Mouse (Mus musculus) bone marrow macrophage, adult 2 months (primary cell): ENCODE results near the gene Tspan4.

Experiments
- CTCF ChIP-seq: IDR thresholded peaks from 2 replicates; pipeline ENCODE4 v1.5.1; 2012; ENCODE audit warnings: low read depth, mild to moderate bottlenecking, low read length, moderate library complexity
- POLR2A ChIP-seq: IDR thresholded peaks from 2 replicates; pipeline ENCODE4 v1.6.1; 2012; ENCODE audit warnings: mild to moderate bottlenecking, low read depth, low read length, borderline replicate concordance

GRCm38 (mm10) chr7:141495379-141495778, 20.3 kb downstream of the Tspan4 start:
- TF ChIP-seq POLR2A (no peak), CTCF (no peak)
